Mouse (Mus musculus) hindbrain, embryonic 14.5 days (tissue): ENCODE data around the gene Nrp2. TPM values are rescaled to one million over a fixed set of nuclear protein-coding genes. Genes with fewer than 3 reads are reported as not detected.
A peak's percentile ranks its signal among the peaks of the same experiment; 100 is the strongest.

Experiments used
- ATAC-seq: fragments of 200-750 bp; cut with Nextera tagmentation; 2 replicates; pipeline ENCODE4 v1.8.0; 2017; ENCODE audit warnings: moderate number of reproducible peaks, mild to moderate bottlenecking, moderate TSS enrichment, moderate library complexity; ENCODE audit not compliant: low FRiP score
- DNase-seq: peaks from one replicate; pipeline ENCODE4 v3.0.0-alpha.2; 2015; ENCODE audit warnings: low spot score
- H3K27ac ChIP-seq: fragments of 300-500 bp; sonication (generic); 2 replicates; pipeline ENCODE4 v1.5.1; 2014; ENCODE audit warnings: mild to moderate bottlenecking, moderate library complexity
- H3K27me3 ChIP-seq: fragments of 300-500 bp; sonication (generic); 2 replicates; pipeline ENCODE4 v1.6.1; 2014; ENCODE audit warnings: mild to moderate bottlenecking, low read length, mixed read lengths; ENCODE audit not compliant: control insufficient read depth, insufficient read depth
- H3K36me3 ChIP-seq: fragments of 300-500 bp; sonication (generic); replicated peaks from 2 replicates; pipeline ENCODE4 v1.6.1; 2014; ENCODE audit not compliant: control insufficient read depth, insufficient read depth
- H3K4me1 ChIP-seq: fragments of 300-500 bp; sonication (generic); replicated peaks from 2 replicates; pipeline ENCODE4 v1.6.1; 2014; ENCODE audit warnings: antibody characterized with exemption, low read length, mixed read lengths; ENCODE audit not compliant: control insufficient read depth, insufficient read depth
- H3K4me2 ChIP-seq: fragments of 300-500 bp; sonication (generic); replicated peaks from 2 replicates; pipeline ENCODE4 v1.6.1; 2014; ENCODE audit warnings: mild to moderate bottlenecking, moderate library complexity
- H3K4me3 ChIP-seq: fragments of 300-500 bp; sonication (generic); replicated peaks from 2 replicates; pipeline ENCODE4 v1.5.1; 2014; ENCODE audit warnings: mild to moderate bottlenecking, low read length
- H3K9ac ChIP-seq: fragments of 300-500 bp; sonication (generic); 2 replicates; pipeline ENCODE4 v1.6.1; 2014
- H3K9me3 ChIP-seq: fragments of 300-500 bp; sonication (generic); 2 replicates; pipeline ENCODE4 v1.6.1; 2016; ENCODE audit warnings: low read length; ENCODE audit not compliant: control insufficient read depth
- WGBS: fragments of 180-500 bp; shearing (Covaris S2); extraction: QIAGEN DNeasy Blood & Tissue Kit; methylation state at CpG from one replicate; pipeline ENCODE4 v1.1.7; 2014; 5-methylcytosine and 5-hydroxymethylcytosine counted together
- polyA plus RNA-seq: library from polyadenylated mRNA; unstranded; fragments of >200 nt; fragmentation: Nextera tagmentation; extraction: Ambion mirVana; gene quantifications from 2 replicates; pipeline ENCODE4 v1.2.1, GENCODE M21; 2014

The Nrp2 gene
- polyA plus RNA-seq, 1 experiment from 2014 or later = 34.5 TPM

DNA sequence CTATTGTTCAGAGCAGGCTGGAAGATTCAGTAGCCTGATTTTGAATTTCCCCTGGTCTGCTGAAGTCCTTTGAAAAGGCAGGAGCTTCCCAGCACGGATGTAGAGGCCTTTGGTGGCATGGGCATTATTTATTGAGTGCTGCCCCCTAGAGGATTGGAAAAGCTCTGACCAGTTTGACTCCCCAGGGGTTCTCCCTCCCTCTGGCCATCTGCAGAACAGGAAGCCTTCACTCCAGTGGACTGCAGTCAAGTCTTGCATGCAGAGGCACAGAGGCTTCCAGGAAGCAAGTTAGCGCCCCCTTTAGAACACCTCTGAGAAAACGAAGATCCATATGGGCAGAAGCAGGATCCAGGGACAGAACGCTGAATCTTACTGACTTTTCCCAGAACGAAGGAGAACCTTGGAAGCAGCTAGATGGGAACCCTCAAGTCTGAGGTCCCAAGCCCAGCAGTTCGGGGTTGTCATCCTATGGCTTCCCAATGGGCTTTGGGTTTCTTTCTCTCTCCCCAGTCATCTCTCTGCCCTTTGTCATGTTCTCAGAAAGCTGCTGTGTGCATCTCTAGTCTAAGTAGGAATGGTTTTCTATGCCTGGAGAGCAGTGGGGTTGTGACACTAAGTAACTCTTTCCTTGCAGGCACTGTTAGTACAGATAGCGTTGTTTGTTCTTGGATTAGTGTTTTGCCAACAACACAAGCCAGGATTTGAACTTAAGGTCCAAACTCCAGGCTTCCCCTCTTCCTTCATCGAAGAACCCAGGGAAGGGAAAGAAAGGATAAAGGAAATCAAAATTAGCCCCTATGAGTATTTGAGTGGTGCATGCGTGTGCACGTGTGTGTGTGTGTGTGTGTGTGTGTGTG, 1.8 kb upstream of the Nrp2 start:
- DNase-seq = peak; percentile 82
- H3K9me3 ChIP-seq = no peaks in the 10 kb centered on the region
- whole genome bisulfite sequencing = 34% methylated on average over 10 of the region's 10 CpGs
- ATAC-seq = no peak
- H3K4me3 ChIP-seq = no peak overlapping the region
- no peaks in the 10 kb centered on the region for H3K36me3 ChIP-seq
- no peak overlapping the region for H3K27ac ChIP-seq
- no peak overlapping the region for H3K4me2 ChIP-seq
- no peak overlapping the region for H3K9ac ChIP-seq
- no peaks in the 10 kb centered on the region; the same call in 1 of the 2 replicates for H3K4me1 ChIP-seq
- H3K27me3 ChIP-seq = peaks cover 4% of the 10 kb centered on the region; the same call in 1 of the 2 replicates

DNA sequence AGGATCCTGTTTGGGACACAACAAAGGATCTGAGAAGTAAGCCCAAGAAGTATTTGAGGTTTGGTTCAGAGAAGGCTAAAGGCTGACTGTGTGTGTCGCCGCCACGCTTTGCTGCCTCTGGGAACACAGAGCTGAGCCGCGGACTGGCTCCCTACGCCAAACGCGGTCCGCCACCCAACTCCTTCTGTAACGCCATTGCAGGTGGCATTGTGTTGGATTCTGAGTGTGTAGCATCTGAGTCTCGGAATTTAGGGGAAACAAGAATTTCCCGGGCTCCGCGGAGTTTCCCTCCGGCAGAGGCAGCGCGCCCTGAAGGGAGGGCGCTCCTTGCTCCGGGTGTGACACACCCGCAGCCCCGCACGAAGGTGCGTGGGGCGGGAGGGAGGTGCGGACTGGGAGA, 342 bp upstream of the Nrp2 start:
- DNase-seq = no peak
- H3K9me3 ChIP-seq = no peaks in the 10 kb centered on the region
- peak overlapping the region; percentile 84 for H3K27ac ChIP-seq
- peak overlapping the region; percentile 98 for H3K4me2 ChIP-seq
- no peaks in the 10 kb centered on the region for H3K36me3 ChIP-seq
- peak; percentile 2; the same call in 1 of the 2 replicates for ATAC-seq
- H3K4me1 ChIP-seq = peaks cover under 1% of the 10 kb centered on the region; the same call in 1 of the 2 replicates
- under 1% methylated on average over 25 of the region's 25 CpGs for WGBS
- H3K4me3 ChIP-seq = peak overlapping the region; percentile 52
- peak overlapping the region; percentile 75 for H3K9ac ChIP-seq
- peaks cover 4% of the 10 kb centered on the region; the same call in 1 of the 2 replicates for H3K27me3 ChIP-seq

DNA sequence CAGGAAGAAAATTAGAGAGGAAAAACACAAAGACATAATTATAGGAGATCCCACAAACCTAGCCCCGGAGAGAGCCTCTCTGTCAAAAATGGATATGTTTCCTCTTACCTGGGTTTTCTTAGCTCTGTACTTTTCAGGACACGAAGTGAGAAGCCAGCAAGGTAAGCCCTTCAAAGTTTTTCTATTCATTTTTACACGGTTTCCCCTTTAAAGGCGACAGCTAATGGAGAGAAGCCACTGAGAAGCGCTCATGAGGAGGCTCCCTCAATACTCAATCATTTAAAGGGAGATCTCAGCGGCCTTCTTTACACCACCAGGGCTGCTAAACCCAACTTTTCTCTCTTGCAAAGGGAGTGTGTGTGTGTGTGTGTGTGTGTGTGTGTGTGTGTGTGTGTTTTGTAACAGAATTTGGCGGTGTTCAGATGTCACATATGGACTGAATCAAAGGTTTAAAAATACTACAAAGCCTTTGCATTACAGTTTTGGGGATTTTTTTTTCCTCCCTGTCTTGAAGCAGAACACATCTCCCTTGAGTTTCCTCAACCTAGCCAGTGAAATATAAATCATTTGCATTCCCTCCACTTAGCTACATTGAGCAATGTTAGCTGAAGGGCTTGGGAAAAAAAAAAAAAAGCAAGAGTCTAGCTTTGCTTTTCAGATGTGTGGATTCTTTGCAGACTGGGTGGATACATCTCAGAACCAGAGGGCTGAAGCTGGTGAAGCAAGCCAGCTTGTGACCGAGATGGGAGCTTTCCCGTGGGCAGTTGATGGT, 1.2 kb downstream of the Nrp2 start:
- no peak for DNase-seq
- H3K4me1 ChIP-seq = peaks cover 14% of the 10 kb centered on the region
- 3% methylated on average over 9 of the region's 9 CpGs for WGBS

DNA sequence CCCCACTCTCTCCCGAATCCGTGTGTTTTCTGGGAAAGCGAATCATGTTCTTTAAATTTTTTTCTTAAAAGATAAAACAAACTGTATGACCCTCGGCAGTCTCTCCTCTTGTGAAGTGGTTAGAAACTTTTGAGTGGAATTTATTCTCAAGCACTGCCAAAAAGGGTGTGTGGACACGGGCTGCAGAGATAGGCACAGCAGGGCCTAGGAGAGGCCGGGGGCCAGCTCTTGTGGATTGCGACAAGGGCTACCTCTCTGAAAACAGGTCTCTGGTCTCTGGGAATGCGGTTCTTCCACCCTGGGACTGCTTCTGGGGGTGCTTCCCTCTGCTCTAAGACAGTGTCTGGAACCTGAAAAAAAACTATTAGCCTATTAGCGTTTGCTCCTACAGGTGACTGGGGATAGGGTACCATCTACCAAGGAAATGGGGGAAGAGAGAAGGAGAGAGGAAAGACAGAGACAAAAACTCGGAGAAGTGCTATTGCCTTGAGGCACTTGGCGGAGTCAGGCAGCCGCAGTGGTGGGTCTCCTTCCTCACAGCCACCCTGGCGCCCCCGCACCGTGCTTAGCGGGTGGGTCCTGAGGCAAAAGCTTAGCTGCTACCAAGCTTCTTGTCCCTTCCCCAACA, 1.9 kb downstream of the Nrp2 start:
- Histone ChIP-seq H3K36me3 (no peaks in the 10 kb centered on the region), H3K4me2 (peak overlapping the region; percentile 98), H3K9me3 (no peaks in the 10 kb centered on the region), H3K27me3 (peaks cover 4% of the 10 kb centered on the region; the same call in 1 of the 2 replicates), H3K4me1 (peaks cover 21% of the 10 kb centered on the region), H3K4me3 (peak overlapping the region; percentile 52), H3K9ac (peak overlapping the region; percentile 75), H3K27ac (peak overlapping the region; percentile 84)
- ATAC-seq (no peak), DNase-seq (no peak)
- 4% methylated on average over 16 of the region's 16 CpGs for WGBS

More for the DNA sequence above, 1.2 kb downstream of the Nrp2 start:
- Histone ChIP-seq H3K36me3 (no peaks in the 10 kb centered on the region), H3K4me3 (peak overlapping the region; percentile 52), H3K9ac (peak overlapping the region; percentile 75), H3K4me2 (peak overlapping the region; percentile 98), H3K27me3 (peaks cover 4% of the 10 kb centered on the region; the same call in 1 of the 2 replicates), H3K9me3 (no peaks in the 10 kb centered on the region), H3K27ac (peak overlapping the region; percentile 84)
- ATAC-seq = no peak

DNA sequence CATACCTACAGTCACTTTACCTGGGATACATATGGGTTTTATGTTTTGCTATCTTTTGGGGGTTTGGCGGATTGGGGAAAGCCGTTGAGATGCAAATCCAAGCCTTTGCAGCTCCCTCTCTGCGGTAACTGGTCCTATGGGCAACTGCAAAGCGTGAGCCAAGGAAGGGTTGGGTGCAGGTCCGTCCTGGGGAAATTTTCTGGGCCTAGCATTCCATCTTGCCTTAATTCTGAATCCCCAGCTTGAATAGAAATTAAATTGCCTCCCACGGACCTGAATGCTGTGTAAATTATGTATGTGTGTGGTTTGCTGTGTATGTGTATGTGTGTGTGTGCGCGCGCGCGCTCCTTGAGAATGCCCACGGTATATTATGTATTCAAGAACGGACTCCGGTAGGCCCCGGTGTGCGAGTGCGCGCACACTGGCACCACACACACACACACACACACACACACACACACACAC, 2.5 kb downstream of the Nrp2 start:
- H3K4me2 ChIP-seq = peak overlapping the region; percentile 98
- H3K4me1 ChIP-seq = peaks cover 27% of the 10 kb centered on the region
- no peaks in the 10 kb centered on the region for H3K9me3 ChIP-seq
- no peaks in the 10 kb centered on the region for H3K36me3 ChIP-seq
- ATAC-seq = no peak
- H3K27me3 ChIP-seq = peaks cover 4% of the 10 kb centered on the region
- peak; percentile 66 for DNase-seq
- peak overlapping the region; percentile 75 for H3K9ac ChIP-seq
- WGBS = 1% methylated on average over 18 of the region's 18 CpGs
- H3K27ac ChIP-seq = peak overlapping the region; percentile 84
- H3K4me3 ChIP-seq = peak overlapping the region; percentile 52

DNA sequence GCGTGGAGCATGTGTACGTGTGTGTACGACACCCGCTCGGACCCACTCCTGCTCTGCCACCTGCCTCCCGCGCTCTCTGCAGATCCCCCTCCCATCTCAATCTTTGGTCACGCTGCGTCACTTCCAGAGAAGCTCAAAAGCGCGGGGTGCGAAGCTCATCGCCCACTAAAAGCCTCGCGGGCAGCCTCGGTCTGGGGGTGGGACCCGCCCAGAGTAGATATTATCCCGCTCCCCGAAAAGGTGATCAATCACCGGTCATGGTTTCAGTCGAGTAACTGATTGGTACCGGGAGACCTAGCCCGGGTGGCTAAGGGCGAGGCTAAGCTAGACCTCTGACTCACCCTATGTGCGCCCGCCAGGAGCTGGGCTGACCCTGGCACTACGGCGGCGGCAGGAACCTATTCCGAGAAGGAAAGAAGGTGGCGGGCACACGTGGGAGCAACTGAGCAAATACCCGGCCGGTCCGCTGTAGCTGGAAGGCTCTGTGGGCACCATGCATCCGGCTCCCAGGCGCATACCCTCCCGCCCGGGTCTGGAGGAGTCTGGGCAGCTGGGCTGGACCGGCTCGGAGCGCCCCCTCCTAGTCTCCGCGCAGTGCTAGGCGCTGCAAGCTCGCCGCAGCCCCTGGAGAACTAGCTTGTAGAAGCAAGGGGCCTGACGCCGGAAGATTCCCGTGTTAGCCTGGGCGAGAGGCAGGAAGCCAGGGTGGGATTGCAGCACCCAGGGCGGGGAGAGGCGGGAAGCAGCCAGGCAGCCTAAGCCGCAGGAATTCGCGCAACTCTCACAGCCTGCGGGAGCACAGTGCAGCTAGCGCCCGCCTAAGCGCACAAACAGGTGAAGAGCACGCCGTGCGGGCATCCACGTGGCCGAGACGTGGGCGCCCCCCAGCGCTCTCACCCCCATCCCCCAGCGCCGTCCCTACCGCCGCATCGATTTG, 3.3 kb downstream of the Nrp2 start:
- Histone ChIP-seq H3K4me2 (peak overlapping the region; percentile 98), H3K4me1 (peaks cover 30% of the 10 kb centered on the region), H3K27ac (peak overlapping the region; percentile 84), H3K9ac (peak overlapping the region; percentile 75), H3K27me3 (peaks cover 4% of the 10 kb centered on the region), H3K36me3 (no peaks in the 10 kb centered on the region), H3K9me3 (no peaks in the 10 kb centered on the region), H3K4me3 (peak overlapping the region; percentile 52)
- peak; percentile 57 for DNase-seq
- WGBS = under 1% methylated on average over 70 of the region's 73 CpGs
- peak; percentile 49 for ATAC-seq

DNA sequence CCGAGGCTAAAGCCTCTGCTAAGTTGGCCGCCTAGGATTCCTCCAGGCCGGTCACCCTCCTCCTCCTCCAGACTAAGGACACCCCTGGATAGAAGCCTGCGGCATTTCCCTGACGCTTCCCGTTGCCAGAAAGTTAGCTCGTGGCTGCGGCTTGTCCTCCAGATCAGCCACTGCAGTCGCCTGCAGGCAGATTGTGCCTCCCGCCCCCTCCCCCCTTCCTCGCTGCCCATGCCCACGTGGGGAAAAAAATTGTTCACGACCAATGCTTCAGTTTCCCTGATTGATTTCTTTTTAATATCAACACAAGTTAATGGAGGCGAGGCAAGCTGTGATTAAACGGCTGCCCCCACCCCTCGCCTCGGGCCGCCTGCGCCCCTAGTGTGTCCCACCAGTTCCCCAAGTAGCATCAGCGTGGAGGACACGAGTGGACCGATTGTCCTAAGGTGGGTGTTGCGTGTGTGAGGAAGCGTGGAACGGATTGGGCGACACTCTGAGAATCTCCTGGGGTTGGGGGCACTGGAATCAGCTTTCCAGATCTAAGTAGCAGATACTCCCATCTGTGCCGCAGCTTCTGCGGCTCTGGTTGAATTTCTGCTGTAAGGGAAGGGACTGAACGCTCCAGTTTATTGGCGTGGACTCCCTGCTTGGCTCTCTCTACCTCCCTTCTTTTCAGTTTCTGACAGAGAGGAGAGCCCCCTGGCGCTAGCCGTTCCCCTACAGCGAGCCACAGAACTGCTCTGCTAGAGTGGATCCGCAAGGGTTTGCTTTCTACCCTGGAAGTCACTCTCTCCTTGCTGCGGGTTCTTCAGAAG, 4.2 kb downstream of the Nrp2 start:
- no peaks in the 10 kb centered on the region; the same call in 1 of the 2 replicates for H3K27me3 ChIP-seq
- H3K9ac ChIP-seq = peak overlapping the region; percentile 75
- no peaks in the 10 kb centered on the region for H3K36me3 ChIP-seq
- H3K4me3 ChIP-seq = peak overlapping the region; percentile 52
- peak overlapping the region; percentile 84 for H3K27ac ChIP-seq
- DNase-seq (peak; percentile 71), ATAC-seq (0 out of 2 replicates have a peak, but pooled peaks have one; percentile 4)
- no peaks in the 10 kb centered on the region for H3K9me3 ChIP-seq
- peak overlapping the region; percentile 98 for H3K4me2 ChIP-seq
- peaks cover 38% of the 10 kb centered on the region for H3K4me1 ChIP-seq
- WGBS = under 1% methylated on average over 35 of the region's 35 CpGs
